ENCODE assay signal across 11 mouse cellular contexts in genomic region chr5:130774946-130775345, GRCm38 (mm10).
DNase-seq lines count a peak whose midpoint lies in the region.
"Had no signal": no experiment of that assay in that cellular context is flagged by ENCODE, and none has a peak within 500 bp of the region (broad histone marks: within the 10 kb centered on the region; RNA-seq: fewer than 3 reads in every experiment).

No protein-coding gene starts in this region.

- DNase-seq in heart, adult 11 months: peak; percentile 75
- no peak for DNase-seq in heart, adult 18-20 months
- DNase-seq: adrenal gland, adult 2 months; adrenal gland, adult 8-10 months; adrenal gland, postnatal 10 days; adrenal gland, postnatal 14 days; adrenal gland, postnatal 25 days; adrenal gland, postnatal 36 days; B cell, adult 2 months; cerebellum, adult 11 months; cerebellum, adult 11-12 months had no signal
